Mouse (Mus musculus) bone marrow macrophage, adult 2 months (primary cell): Measurements from ENCODE around the gene Sgcd.

Experiments
- CTCF ChIP-seq: IDR thresholded peaks from 2 replicates; pipeline ENCODE4 v1.5.1; 2012; ENCODE audit warnings: low read depth, mild to moderate bottlenecking, low read length, moderate library complexity
- POLR2A ChIP-seq: IDR thresholded peaks from 2 replicates; pipeline ENCODE4 v1.6.1; 2012; ENCODE audit warnings: mild to moderate bottlenecking, low read depth, low read length, borderline replicate concordance

- TF ChIP-seq CTCF (no peak), POLR2A (no peak)
These were observed 420.3 kb downstream of the Sgcd start for GRCm38 (mm10) chr11:47568488-47568887.
